Mouse (Mus musculus): Measurements from ENCODE around the gene Git2. TPM values are rescaled to one million over a fixed set of nuclear protein-coding genes. Genes with fewer than 3 reads are reported as not detected.

Gene Git2
- total RNA-seq, 2 experiments from 2014 or later = 113 to 117 TPM

GRCm38 (mm10) chr5:114799848-114800247 is 24.5 kb upstream of the Git2 start:
- no peak for ATAC-seq (replicated peaks; ENCODE audit: poor library complexity, severe bottlenecking)

GRCm38 (mm10) chr5:114797253-114797652 is 21.9 kb upstream of the Git2 start:
- no peak for ATAC-seq (replicated peaks; ENCODE audit: poor library complexity, severe bottlenecking)

- ATAC-seq (replicated peaks; ENCODE audit: poor library complexity, severe bottlenecking) = no peak
Observed at GRCm38 (mm10) chr5:114796299-114797012, 21.1 kb upstream of the Git2 start.

DNA sequence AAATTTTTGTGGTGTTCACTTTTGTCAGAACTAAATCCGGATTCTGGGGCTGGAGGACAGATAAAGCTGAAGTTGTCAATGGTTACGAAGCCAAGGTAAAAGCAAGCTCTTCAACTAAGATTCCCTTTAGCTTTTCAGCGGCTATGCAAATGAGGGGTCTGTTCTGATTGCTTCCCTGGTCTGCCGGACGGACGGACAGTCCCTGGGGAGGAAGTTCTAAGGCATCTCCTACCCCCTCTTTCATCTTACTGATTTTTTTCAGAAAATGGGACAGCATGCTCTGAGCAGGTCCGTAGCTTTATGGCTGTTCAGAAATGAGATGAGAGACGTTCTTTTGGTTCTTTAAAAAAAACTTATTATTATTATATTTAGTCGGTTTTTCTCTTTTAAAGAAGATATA is 20.3 kb upstream of the Git2 start:
- no peak for ATAC-seq (replicated peaks; ENCODE audit: poor library complexity, severe bottlenecking)

DNA sequence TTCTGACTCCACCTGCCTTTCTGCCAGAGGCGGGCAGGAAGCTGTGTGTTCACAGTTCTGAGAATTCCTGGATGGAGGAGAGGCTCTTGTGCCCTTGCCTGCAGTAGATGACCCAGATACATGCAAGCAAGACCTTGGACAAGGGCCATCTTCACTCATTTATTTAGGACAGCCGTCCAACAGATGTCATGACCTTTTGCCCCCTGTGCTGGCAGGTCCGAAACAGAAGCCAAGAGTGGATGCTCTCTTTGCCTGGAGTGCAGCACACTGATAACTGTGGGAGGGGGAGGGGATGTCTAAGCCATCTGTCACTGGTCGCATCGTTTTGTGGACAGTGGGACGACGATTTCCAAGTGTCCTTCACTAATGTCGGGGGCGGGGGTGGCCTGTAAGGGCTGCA is 19.9 kb upstream of the Git2 start:
- ATAC-seq (replicated peaks; ENCODE audit: poor library complexity, severe bottlenecking) = no peak

DNA sequence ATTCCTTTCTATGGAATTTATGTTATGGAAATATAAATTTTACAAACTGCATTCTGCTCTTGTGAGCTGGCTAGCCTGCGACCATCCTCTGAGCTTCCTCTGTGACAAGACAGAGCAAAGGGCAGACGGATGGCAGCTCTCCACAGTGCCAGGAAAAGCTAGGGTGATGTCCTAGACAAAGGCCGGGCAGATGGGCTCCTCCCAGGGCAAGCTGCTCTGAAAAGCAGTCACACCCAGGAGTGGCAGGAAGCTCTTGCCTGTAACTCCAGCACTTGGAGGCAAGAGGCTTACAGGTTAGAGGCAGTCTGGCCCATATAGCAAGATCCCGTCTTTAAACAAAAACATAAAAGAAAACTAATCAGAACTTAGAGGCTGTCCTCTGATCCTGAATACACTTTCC is 19.3 kb upstream of the Git2 start:
- ATAC-seq (replicated peaks; ENCODE audit: poor library complexity, severe bottlenecking) = no peak

DNA sequence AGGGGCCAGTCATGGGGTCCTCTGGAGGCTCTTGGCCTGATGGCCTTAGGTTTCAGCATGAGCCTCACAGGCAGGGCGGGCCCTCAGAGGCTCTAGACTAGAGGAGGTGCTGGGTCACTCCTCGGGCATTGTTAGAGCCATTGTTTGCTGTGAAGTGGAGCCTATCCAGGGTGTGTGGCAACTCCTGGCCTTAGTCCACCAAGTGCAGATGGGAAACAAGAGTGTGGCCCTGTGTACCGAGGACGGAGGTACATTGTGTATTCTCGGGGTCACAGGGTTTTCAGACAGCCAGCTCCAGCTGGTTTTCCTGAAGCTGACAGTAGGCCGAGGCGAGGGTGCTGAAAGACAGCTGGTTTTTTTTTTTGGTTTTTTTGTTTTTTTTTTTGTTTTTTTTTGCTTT is 18.0 kb upstream of the Git2 start:
- ATAC-seq (replicated peaks; ENCODE audit: poor library complexity, severe bottlenecking) = no peak

GRCm38 (mm10) chr5:114785196-114785595 is 9.9 kb upstream of the Git2 start:
- ATAC-seq (replicated peaks; ENCODE audit: poor library complexity, severe bottlenecking) = no peak

DNA sequence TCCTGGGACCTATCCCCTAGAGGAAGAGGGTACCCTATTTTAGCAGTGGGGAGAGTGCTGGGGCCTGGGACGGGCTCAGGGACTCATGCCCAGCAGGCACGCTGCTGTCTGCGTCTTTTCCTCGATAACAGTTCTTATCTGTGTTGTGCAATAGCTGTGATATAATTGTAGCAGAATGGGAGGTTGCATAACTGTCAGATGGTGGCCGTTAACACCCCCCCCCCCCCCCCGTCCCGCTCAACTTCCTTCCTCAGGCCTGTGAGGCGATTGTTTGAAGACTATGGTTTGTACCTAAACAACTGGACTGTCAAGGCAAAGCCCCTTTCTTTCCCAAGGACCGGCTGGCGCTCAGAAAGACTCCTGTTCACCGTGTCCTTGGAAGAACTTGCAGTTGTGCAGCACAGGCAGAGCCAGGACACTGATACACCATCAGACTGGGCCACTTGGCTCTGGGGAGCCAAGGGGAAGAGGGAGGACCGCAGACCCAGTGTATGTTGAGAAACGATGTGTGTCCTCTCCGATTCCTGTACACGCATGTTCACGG is 9.4 kb upstream of the Git2 start:
- peak; percentile 56 for ATAC-seq (replicated peaks; ENCODE audit: poor library complexity, severe bottlenecking)

- ATAC-seq (replicated peaks; ENCODE audit: poor library complexity, severe bottlenecking) = peak; percentile 28
Observed at GRCm38 (mm10) chr5:114783405-114784163, 8.3 kb upstream of the Git2 start.

DNA sequence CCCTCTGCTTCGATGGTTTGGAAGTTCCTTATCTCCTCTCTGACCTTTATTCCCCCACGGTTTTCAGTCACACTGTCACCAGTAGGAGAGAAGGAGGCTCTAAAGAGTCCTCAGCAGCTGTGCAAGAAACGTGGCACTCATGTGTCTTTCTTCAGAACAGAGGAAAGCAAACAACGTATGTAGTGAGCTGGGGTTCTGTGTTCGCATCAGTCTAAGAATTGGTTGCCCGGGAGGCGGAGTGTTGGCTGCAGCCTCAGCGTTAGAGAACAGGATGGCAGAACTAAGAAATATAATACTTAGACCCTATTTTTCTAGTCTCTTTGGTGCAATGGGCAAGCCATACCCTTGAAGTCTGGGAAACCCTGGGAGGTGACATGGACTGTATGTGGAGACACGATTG is 7.7 kb upstream of the Git2 start:
- no peak for ATAC-seq (replicated peaks; ENCODE audit: poor library complexity, severe bottlenecking)

GRCm38 (mm10) chr5:114780912-114781311 is 5.6 kb upstream of the Git2 start:
- peak; percentile 42 for ATAC-seq (replicated peaks; ENCODE audit: poor library complexity, severe bottlenecking)

GRCm38 (mm10) chr5:114779956-114780489 is 4.7 kb upstream of the Git2 start:
- no peak for ATAC-seq (replicated peaks; ENCODE audit: poor library complexity, severe bottlenecking)

DNA sequence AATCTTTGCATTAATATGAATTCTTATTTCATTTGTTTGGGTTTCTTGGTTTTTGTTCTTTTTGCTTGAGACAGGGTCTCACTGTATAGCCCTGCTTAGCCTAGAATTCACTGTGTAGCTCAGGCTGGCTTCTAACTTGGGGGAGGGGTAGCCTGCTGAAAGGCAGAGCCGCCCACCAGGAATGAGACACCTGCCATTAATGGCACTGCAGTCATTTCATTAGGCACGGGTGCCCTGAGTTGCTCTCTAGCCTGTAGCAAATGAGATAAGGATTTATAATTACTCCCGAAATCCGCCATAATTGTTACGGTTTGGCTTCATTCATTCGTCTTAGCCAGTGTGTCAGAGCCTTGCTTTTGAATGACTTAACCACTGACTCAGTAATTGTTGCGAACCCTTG is 857 bp upstream of the Git2 start:
- ATAC-seq (replicated peaks; ENCODE audit: poor library complexity, severe bottlenecking) = no peak

- peak; percentile 58 for ATAC-seq (replicated peaks; ENCODE audit: poor library complexity, severe bottlenecking)
Observed at GRCm38 (mm10) chr5:114774403-114775051, 790 bp downstream of the Git2 start, which contains the start of gene Ankrd13a. TSS of gene Ankrd13a (plus strand) at chr5:114774677.

DNA sequence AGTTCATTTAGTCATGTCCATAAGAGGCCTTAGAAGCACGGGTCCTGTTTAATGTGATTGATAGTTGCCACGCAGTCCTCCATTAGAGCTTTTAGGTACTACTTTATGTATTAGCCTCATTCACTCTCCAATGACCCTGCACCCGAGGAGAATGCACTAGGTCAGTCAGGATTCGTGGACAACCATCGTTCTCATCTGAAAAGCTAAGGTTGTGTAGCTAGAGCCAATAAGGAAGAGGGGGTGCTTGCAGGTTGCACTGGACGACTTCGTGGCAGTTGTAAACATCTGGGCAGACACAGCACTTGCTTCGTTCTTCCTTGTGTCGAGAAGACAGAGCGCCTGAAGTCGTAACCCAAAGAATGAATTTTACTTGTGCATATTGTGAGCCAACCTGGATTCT is 1.5 kb downstream of the Git2 start:
- no peak for ATAC-seq (replicated peaks; ENCODE audit: poor library complexity, severe bottlenecking)

- ATAC-seq (replicated peaks; ENCODE audit: poor library complexity, severe bottlenecking) = peak; percentile 60
Observed at GRCm38 (mm10) chr5:114773211-114773710, 2.1 kb downstream of the Git2 start.

DNA sequence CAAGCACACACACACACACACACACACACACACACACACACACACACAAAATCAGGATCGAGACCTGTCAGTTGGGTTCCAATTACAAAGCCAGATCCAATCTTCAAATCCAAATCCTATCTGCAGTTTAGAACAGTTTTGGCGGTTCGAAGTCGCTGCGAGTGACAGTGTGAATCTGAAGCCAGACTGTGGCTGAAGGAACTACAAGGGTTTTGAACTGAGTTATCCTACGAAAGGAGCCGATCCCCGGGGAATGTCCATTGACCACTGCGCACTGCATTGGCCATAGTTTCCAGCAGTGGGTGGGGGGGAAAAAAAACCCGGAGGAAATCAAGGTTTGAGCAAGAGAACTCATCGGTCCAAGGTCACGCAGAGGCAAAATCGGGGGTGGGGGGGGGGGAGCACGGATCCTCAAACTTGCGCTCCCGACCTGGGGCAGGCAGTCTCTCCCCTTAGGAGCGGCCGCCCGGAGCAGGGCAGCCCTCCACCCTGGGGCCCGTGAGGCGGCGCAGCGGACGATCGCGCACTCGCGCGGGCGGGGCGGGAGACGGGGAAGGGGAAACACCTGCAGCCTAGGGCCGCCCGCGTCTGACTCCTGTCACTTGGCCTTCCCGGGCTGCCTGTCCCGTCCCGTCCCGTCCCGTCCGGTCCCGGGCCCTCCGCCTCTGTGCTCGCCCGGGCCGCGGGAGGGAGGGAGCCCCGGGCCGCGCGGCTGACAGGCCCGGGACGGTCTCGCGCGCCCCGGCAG is 2.7 kb downstream of the Git2 start:
- peak; percentile 15 for ATAC-seq (replicated peaks; ENCODE audit: poor library complexity, severe bottlenecking)

GRCm38 (mm10) chr5:114771796-114772195 is 3.5 kb downstream of the Git2 start:
- ATAC-seq (replicated peaks; ENCODE audit: poor library complexity, severe bottlenecking) = peak; percentile 21

GRCm38 (mm10) chr5:114769786-114770185 is 5.5 kb downstream of the Git2 start:
- no peak for ATAC-seq (replicated peaks; ENCODE audit: poor library complexity, severe bottlenecking)

Measured in granulocyte monocyte progenitor cell, adult 5-6 weeks (primary cell).